Mouse (Mus musculus): ENCODE results near the gene Hspa5. TPM values are rescaled to one million over a fixed set of nuclear protein-coding genes. Genes with fewer than 3 reads are reported as not detected.
"Not testable (repeated sequence)": the region's sequence is repeated elsewhere in the genome, so short reads cannot be mapped to it uniquely, and the experiment has no call there.

The Hspa5 gene
- polyA plus RNA-seq, 1 experiment from 2014 or later: 846 TPM

DNA sequence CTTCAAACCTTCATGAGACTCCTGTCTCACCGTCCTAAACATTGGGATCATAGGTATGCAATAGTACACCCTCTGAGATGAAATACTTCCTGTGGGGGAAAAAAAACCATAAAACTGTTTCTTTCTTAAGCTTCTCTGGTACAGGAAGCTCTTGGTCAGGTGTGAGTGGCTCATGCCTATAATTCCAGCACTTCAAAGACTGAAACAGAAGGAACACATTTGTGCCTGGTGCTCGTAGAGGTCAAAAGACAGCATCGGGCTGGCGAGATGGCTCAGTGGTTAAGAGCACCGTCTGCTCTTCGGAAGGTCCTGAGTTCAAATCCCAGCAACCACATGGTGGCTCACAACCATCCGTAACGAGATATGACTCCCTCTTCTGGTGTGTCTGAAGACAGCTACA lies 27.3 kb upstream of the Hspa5 start:
- H3K9me3 ChIP-seq (ENCODE audit: control insufficient read depth, low read length): no peaks in the 10 kb centered on the region
- 96% methylated on average over 8 of the region's 8 CpGs for WGBS

DNA sequence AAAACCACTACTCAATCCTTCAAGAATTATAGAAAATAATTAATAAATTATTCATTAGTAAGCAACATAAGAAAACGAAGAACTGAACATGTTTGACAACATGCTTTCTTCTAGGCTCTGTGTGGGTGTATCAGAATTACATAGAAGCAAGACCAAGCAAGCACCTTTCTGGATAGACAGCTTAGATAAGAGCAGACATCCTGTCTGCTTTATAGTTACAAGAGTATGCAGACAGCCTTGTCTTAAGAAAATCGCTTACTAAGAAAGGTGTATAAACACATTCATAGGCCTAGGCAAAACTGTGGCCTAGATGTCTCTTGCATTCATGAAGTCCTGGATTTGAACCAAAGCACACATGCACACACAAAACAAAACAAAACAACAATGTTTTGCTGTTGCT lies 26.1 kb upstream of the Hspa5 start:
- H3K4me3 ChIP-seq (ENCODE audit: low read depth, low read length): no peak overlapping the region
- H3K4me1 ChIP-seq (ENCODE audit: control insufficient read depth, insufficient read depth, low read length): no peaks in the 10 kb centered on the region
- H3K9ac ChIP-seq (ENCODE audit: low read length): no peak overlapping the region
- no peak for DNase-seq (ENCODE audit: low spot score, missing footprints)
- H3K27me3 ChIP-seq (ENCODE audit: control insufficient read depth, insufficient read depth, low read length): no peaks in the 10 kb centered on the region
- WGBS: 97% methylated on average over 2 of the region's 2 CpGs
- H3K4me2 ChIP-seq: no peak overlapping the region
- no peak overlapping the region for H3K27ac ChIP-seq (ENCODE audit: low read depth, low read length)
- ATAC-seq (ENCODE audit: low FRiP score): no peak
- 0 out of 2 replicates have a peak, but pooled peaks cover 2% of the 10 kb centered on the region for H3K36me3 ChIP-seq (ENCODE audit: control insufficient read depth, insufficient read depth, low read length)
- H3K9me3 ChIP-seq (ENCODE audit: control insufficient read depth, low read length): no peaks in the 10 kb centered on the region

More for the DNA sequence above, 27.3 kb upstream of the Hspa5 start:
- DNase-seq (ENCODE audit: low spot score, missing footprints) (no peak), ATAC-seq (ENCODE audit: low FRiP score) (no peak)
- H3K36me3 ChIP-seq (ENCODE audit: control insufficient read depth, insufficient read depth, low read length): 0 out of 2 replicates have a peak, but pooled peaks cover 2% of the 10 kb centered on the region
- no peaks in the 10 kb centered on the region for H3K4me1 ChIP-seq (ENCODE audit: control insufficient read depth, insufficient read depth, low read length)
- H3K27me3 ChIP-seq (ENCODE audit: control insufficient read depth, insufficient read depth, low read length): no peaks in the 10 kb centered on the region
- H3K9ac ChIP-seq (ENCODE audit: low read length): no peak overlapping the region
- no peak overlapping the region for H3K4me2 ChIP-seq
- no peak overlapping the region for H3K27ac ChIP-seq (ENCODE audit: low read depth, low read length)
- H3K4me3 ChIP-seq (ENCODE audit: low read depth, low read length): no peak overlapping the region

DNA sequence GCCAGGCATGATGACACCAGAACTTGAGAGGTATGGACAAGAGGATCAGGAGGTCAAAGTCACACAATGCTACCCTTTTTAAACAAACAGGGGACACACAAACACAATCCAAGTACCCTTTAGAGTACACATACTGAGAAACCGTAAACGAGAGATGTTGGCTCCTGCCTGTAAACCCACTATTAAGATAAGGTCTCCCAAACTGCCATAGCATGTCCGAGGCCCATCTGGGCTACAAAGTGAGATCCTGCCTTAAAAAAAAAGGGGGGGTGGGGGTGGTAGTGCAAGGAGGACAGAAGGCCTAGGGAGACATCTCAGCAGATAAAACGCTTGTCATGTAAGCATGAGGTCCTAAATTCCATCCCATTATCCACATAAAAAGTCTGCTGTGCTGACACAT lies 23.3 kb upstream of the Hspa5 start:
- WGBS: 95% methylated on average over 4 of the region's 4 CpGs
- ATAC-seq (ENCODE audit: low FRiP score): no peak
- Histone ChIP-seq H3K36me3 (ENCODE audit: control insufficient read depth, insufficient read depth, low read length) (0 out of 2 replicates have a peak, but pooled peaks cover 2% of the 10 kb centered on the region), H3K4me3 (ENCODE audit: low read depth, low read length) (no peak overlapping the region), H3K9ac (ENCODE audit: low read length) (no peak overlapping the region), H3K27ac (ENCODE audit: low read depth, low read length) (no peak overlapping the region), H3K4me1 (ENCODE audit: control insufficient read depth, insufficient read depth, low read length) (peaks cover 3% of the 10 kb centered on the region; the same call in 1 of the 2 replicates), H3K9me3 (ENCODE audit: control insufficient read depth, low read length) (no peaks in the 10 kb centered on the region), H3K27me3 (ENCODE audit: control insufficient read depth, insufficient read depth, low read length) (no peaks in the 10 kb centered on the region), H3K4me2 (no peak overlapping the region)
- DNase-seq (ENCODE audit: low spot score, missing footprints): no peak

DNA sequence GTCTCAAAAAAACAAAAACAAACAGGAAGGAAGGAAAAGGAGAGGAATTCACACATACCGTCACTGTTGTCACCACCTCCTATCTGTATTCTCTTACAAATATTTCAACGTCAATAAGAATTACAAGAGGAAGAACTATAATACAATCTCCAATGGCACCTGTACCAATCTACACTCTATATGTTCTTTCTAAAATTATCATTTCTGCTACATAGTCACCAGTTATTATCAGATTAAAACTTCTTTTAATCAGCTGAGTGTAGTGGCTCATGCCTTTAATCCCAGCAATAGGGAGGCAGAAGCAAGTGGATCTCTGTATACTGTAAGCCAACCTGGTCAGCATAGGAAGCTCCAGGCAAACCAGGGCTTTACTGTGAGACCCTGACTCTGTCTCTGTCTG lies 21.5 kb upstream of the Hspa5 start:
- H3K9ac ChIP-seq (ENCODE audit: low read length): no peak overlapping the region
- H3K9me3 ChIP-seq (ENCODE audit: control insufficient read depth, low read length): no peaks in the 10 kb centered on the region
- peaks cover 5% of the 10 kb centered on the region; the same call in 1 of the 2 replicates for H3K4me1 ChIP-seq (ENCODE audit: control insufficient read depth, insufficient read depth, low read length)
- no peak overlapping the region for H3K4me3 ChIP-seq (ENCODE audit: low read depth, low read length)
- no peak overlapping the region for H3K4me2 ChIP-seq
- DNase-seq (ENCODE audit: low spot score, missing footprints): no peak
- no peak overlapping the region for H3K27ac ChIP-seq (ENCODE audit: low read depth, low read length)
- 0 out of 2 replicates have a peak, but pooled peaks cover 2% of the 10 kb centered on the region for H3K36me3 ChIP-seq (ENCODE audit: control insufficient read depth, insufficient read depth, low read length)
- no peak for ATAC-seq (ENCODE audit: low FRiP score)
- 94% methylated on average over 2 of the region's 2 CpGs for WGBS
- no peaks in the 10 kb centered on the region for H3K27me3 ChIP-seq (ENCODE audit: control insufficient read depth, insufficient read depth, low read length)

DNA sequence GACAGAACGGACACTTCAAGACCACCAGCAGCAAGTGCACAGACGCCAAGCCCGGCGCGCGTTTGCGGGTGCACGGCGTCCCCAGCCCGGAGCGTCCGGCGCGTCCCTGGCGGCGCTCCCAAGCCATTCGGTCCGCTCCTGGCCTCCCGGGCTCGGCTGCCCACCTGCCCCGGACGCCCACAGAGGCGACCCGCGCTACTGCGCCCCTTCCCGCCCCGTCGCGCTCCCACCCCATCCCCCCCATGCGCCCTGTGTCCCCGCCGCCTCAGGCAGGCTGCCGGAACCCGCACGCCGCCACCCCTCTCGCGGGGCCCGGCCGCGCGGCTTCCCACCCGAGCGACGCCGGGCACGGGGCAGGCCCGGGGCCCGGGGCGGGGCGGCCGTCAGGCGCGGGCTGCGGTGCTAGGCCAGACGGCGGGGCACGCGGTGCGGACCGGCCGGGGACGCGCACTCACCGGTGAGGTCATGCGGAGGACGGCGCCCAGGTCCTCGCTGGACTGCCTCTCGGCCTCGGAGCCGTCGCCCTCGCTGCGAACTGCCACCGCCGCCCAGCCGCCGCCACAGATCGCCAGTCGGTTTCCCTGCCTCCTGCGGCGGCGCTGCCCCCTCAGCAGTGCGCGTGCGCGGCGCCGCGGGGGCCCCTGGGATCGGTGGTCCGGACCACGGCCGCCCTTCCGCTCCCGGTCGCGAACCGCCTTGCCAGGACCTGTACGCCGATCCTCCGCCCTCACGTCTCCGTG lies 17.8 kb upstream of the Hspa5 start:
- Histone ChIP-seq H3K4me2 (peak overlapping the region; percentile 69), H3K27ac (ENCODE audit: low read depth, low read length) (peak overlapping the region; percentile 82), H3K36me3 (ENCODE audit: control insufficient read depth, insufficient read depth, low read length) (no peaks in the 10 kb centered on the region), H3K9ac (ENCODE audit: low read length) (peak overlapping the region; percentile 82), H3K4me3 (ENCODE audit: low read depth, low read length) (peak overlapping the region; percentile 97), H3K4me1 (ENCODE audit: control insufficient read depth, insufficient read depth, low read length) (peaks cover 6% of the 10 kb centered on the region; the same call in 1 of the 2 replicates), H3K9me3 (ENCODE audit: control insufficient read depth, low read length) (no peaks in the 10 kb centered on the region), H3K27me3 (ENCODE audit: control insufficient read depth, insufficient read depth, low read length) (no peaks in the 10 kb centered on the region)
- DNase-seq (ENCODE audit: low spot score, missing footprints): peak; percentile 99
- WGBS: under 1% methylated on average over 83 of the region's 106 CpGs
- peak; percentile 95 for ATAC-seq (ENCODE audit: low FRiP score)

DNA sequence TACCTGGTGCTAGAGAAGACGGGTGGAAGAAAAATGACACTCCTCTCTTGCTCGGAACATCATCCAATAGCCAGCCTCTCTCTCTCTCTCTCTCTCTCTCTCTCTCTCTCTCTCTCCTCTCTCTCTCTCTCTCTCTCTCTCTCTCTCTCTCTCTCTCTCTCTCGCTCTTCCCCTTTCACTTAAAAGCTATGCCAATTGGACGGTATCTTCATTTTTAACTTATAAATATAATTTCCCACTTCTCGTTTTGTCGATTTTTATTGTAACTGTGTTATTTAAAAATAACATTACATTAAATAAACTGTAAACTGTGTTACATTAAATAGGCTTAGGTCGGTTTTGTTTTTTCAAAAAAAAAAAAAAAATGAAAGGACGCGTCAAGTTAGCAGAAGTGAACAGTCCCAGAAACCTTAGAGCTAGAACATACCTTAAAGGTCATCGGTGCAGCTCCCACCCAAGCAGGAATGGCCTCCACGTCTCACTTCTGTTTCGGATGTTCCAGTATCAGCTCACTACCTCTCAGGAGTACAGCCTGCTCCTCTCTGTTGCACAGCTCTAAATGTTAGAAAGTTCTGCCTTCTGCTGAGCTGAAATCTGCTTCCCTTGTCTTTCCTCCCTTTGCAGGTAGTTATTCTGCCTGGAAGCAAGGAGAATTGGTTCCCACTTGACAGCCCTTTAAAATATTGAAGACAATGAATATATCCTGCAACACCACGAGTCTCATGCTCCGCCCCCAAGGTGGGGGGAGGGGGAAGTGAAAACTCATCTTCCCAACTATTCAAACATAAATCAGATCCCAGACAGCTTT lies 17.0 kb upstream of the Hspa5 start, which contains the start of gene Gapvd1:
Gapvd1 (minus strand) TSS at position 682 of the 808 bp plus-strand sequence.
- peak; percentile 47; the same call in 1 of the 2 replicates for ATAC-seq (ENCODE audit: low FRiP score)
- peak within 1 kb of the TSS; percentile 82 for H3K9ac ChIP-seq (ENCODE audit: low read length)

DNA sequence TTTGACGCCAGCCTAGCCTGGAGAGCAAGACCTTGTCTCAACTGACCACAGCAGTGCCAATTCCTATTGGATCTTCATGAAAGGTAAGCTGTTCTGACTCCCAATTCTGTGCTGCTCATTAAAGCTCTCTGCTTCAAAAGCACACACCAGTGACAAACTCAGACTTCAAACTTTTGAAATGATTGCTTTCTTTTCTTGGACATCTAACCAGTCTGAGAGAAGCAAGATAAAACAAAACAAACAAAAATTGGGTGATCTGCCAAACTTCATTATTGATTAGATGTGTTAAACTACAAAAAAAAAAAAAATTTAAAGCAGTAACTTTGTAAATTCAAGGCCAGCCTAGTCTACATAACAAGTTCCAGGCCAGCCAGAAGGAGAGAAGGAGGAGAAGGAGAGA lies 14.4 kb upstream of the Hspa5 start:
- H3K36me3 ChIP-seq (ENCODE audit: control insufficient read depth, insufficient read depth, low read length): no peaks in the 10 kb centered on the region
- no peak overlapping the region for H3K9ac ChIP-seq (ENCODE audit: low read length)
- no peaks in the 10 kb centered on the region for H3K9me3 ChIP-seq (ENCODE audit: control insufficient read depth, low read length)
- ATAC-seq (ENCODE audit: low FRiP score): no peak
- H3K27ac ChIP-seq (ENCODE audit: low read depth, low read length): no peak overlapping the region
- no peak for DNase-seq (ENCODE audit: low spot score, missing footprints)
- no peaks in the 10 kb centered on the region for H3K27me3 ChIP-seq (ENCODE audit: control insufficient read depth, insufficient read depth, low read length)
- H3K4me2 ChIP-seq: no peak overlapping the region
- H3K4me3 ChIP-seq (ENCODE audit: low read depth, low read length): no peak overlapping the region
- H3K4me1 ChIP-seq (ENCODE audit: control insufficient read depth, insufficient read depth, low read length): peaks cover 6% of the 10 kb centered on the region; the same call in 1 of the 2 replicates
- WGBS: 73% methylated on average over 1 of the region's 1 CpGs

More for the DNA sequence above, 17.0 kb upstream of the Hspa5 start, which contains the start of gene Gapvd1:
- WGBS: 1% methylated on average over 13 of the region's 14 CpGs
- Histone ChIP-seq H3K4me3 (ENCODE audit: low read depth, low read length) (peak within 1 kb of the TSS; percentile 97), H3K4me2 (peak within 1 kb of the TSS; percentile 69), H3K36me3 (ENCODE audit: control insufficient read depth, insufficient read depth, low read length) (no peaks in the 10 kb centered on the region), H3K27me3 (ENCODE audit: control insufficient read depth, insufficient read depth, low read length) (no peaks in the 10 kb centered on the region), H3K27ac (ENCODE audit: low read depth, low read length) (peak within 1 kb of the TSS; percentile 82), H3K9me3 (ENCODE audit: control insufficient read depth, low read length) (no peaks in the 10 kb centered on the region), H3K4me1 (ENCODE audit: control insufficient read depth, insufficient read depth, low read length) (peaks cover 6% of the 10 kb centered on the region; the same call in 1 of the 2 replicates)
- peak; percentile 89 for DNase-seq (ENCODE audit: low spot score, missing footprints)

DNA sequence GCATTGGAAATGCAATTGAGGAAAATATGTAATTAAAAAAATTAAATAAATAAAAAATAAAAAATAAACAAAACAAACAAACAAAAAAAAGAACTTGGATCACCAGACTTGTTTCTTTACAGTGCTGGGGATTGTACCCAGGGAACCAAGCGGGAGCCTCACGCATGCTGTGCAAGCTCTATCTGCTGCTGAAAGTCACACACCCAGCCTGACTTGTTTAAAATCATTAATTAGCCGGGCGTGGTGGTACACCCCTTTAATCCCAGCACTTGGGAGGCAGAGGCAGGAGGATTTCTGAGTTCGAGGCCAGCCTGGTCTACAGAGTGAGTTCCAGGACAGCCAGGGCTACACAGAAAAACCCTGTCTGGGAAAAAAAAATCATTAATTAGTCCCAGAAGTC lies 10.5 kb upstream of the Hspa5 start:
- DNase-seq (ENCODE audit: low spot score, missing footprints); H3K9me3 ChIP-seq (ENCODE audit: control insufficient read depth, low read length); H3K27ac ChIP-seq (ENCODE audit: low read depth, low read length); H3K36me3 ChIP-seq (ENCODE audit: control insufficient read depth, insufficient read depth, low read length); H3K4me2 ChIP-seq; H3K9ac ChIP-seq (ENCODE audit: low read length); H3K4me3 ChIP-seq (ENCODE audit: low read depth, low read length); H3K27me3 ChIP-seq (ENCODE audit: control insufficient read depth, insufficient read depth, low read length); H3K4me1 ChIP-seq (ENCODE audit: control insufficient read depth, insufficient read depth, low read length); ATAC-seq (ENCODE audit: low FRiP score): not testable (repeated sequence)
- WGBS: 87% methylated on average over 5 of the region's 5 CpGs

DNA sequence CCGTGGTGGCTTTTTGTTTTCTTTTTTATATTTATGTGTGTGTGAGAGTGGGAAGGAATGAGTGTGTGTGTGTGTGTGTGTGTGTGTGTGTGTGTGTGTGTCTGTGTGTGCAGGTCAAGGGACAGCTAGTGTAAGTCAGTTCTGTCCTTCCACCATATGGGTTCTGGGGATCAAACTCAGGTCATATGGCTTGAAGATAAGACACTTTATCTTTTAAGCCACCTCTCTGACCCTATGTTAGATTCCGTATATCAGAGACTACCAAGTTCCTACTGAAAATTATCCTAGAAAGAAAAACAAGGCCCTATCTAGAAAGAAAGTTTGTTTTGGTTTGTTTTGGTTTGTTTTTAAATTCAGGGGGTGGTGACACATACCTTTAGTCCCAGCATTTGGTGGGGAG lies 9.6 kb upstream of the Hspa5 start:
- WGBS: 86% methylated on average over 2 of the region's 2 CpGs
- Histone ChIP-seq H3K9ac (ENCODE audit: low read length) (no peak overlapping the region), H3K36me3 (ENCODE audit: control insufficient read depth, insufficient read depth, low read length) (no peaks in the 10 kb centered on the region), H3K27ac (ENCODE audit: low read depth, low read length) (no peak overlapping the region), H3K4me1 (ENCODE audit: control insufficient read depth, insufficient read depth, low read length) (no peaks in the 10 kb centered on the region), H3K4me2 (no peak overlapping the region), H3K9me3 (ENCODE audit: control insufficient read depth, low read length) (no peaks in the 10 kb centered on the region), H3K27me3 (ENCODE audit: control insufficient read depth, insufficient read depth, low read length) (no peaks in the 10 kb centered on the region), H3K4me3 (ENCODE audit: low read depth, low read length) (no peak overlapping the region)
- DNase-seq (ENCODE audit: low spot score, missing footprints) (no peak), ATAC-seq (ENCODE audit: low FRiP score) (no peak)

All from midbrain, embryonic 11.5 days (tissue).